Mouse (Mus musculus) granulocyte monocyte progenitor cell, adult 5-6 weeks (primary cell): ENCODE measurements at regions not wholly inside any gene's neighbourhood (a gene's known extent, or its start where the extent isn't known, plus 50 kb on each side); places are given as distances from the start of the nearest gene placed in this dataset.
"Not testable (repeated sequence)": the region's sequence is repeated elsewhere in the genome, so short reads cannot be mapped to it uniquely, and the experiment has no call there.

Experiments used
- ATAC-seq: replicated peaks from 2 replicates; pipeline ENCODE4 v1.8.0; 2016; ENCODE audit warnings: mild to moderate bottlenecking, moderate TSS enrichment, inconsistent platforms; ENCODE audit not compliant: poor library complexity, severe bottlenecking

- no peak for ATAC-seq
Measured at GRCm38 (mm10) chr12:32122915-32123314, 61.8 kb upstream of the Prkar2b start.

DNA sequence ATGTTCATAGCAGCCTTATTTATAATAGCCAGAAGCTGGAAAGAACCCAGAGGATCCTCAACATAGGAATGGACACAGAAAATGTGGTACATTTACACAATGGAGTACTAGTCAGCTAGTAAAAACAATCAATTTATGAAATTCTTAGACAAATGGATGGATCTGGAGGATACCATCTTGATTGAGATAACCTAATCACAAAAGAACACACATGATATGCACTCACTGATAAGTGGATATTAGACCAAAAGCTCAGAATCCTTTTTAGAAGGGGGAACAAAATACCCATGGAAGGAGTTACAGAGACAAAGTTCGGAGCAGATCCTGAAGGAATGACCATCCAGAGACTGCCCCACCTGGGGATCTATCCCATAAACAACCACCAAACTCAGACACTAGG is 60.9 kb upstream of the Prkar2b start:
- not testable (repeated sequence) for ATAC-seq

DNA sequence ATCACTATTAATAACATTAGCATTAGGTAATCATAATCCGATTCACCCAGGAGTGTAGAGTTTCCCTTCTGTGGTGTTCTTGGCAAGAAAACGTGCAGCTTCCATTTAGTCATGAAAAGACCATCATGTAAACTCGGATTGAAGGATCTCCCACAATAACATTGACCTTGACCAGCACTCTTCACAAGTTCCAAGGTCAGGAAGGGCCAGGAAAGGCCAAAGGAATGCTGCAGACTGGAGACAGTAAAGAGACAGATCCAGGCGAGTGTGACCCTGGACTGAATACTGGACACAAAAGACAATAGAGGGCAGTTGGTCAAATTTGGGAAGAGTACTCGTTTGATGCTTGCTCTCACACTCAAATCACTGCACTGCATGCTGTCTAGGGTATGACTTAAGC is 51.6 kb upstream of the Prkar2b start:
- ATAC-seq = no peak

- peak; percentile 81 for ATAC-seq
Measured at GRCm38 (mm10) chr12:32111508-32112119, 50.5 kb upstream of the Prkar2b start.

- peak; percentile 57 for ATAC-seq
Measured at GRCm38 (mm10) chr12:32110903-32111302, 49.8 kb upstream of the Prkar2b start.
